Mouse (Mus musculus) bone marrow macrophage, adult 2 months (primary cell): ENCODE measurements around the gene Epm2aip1. TPM values are rescaled to one million over a fixed set of nuclear protein-coding genes. Genes with fewer than 3 reads are reported as not detected.
A peak's percentile ranks its signal among the peaks of the same experiment; 100 is the strongest.

Source experiments
- H3K27ac ChIP-seq: 2 replicates; pipeline ENCODE4 v1.5.1; 2012; ENCODE audit warnings: low read depth, low read length; ENCODE audit not compliant: insufficient read depth
- H3K4me1 ChIP-seq: 2 replicates; pipeline ENCODE4 v1.6.1; 2012; ENCODE audit warnings: low read length; ENCODE audit not compliant: control insufficient read depth, insufficient read depth
- H3K4me3 ChIP-seq: 2 replicates; pipeline ENCODE4 v1.5.1; 2012; ENCODE audit warnings: mild to moderate bottlenecking, low read length, moderate library complexity; ENCODE audit not compliant: insufficient read depth
- CTCF ChIP-seq: IDR thresholded peaks from 2 replicates; pipeline ENCODE4 v1.5.1; 2012; ENCODE audit warnings: low read depth, mild to moderate bottlenecking, low read length, moderate library complexity
- POLR2A ChIP-seq: IDR thresholded peaks from 2 replicates; pipeline ENCODE4 v1.6.1; 2012; ENCODE audit warnings: mild to moderate bottlenecking, low read depth, low read length, borderline replicate concordance
- polyA plus RNA-seq: library from polyadenylated mRNA; stranded (reverse); fragments of >200 nt; gene quantifications from 2 replicates; pipeline ENCODE4 v1.2.4, GENCODE M21; 2012; ENCODE audit not compliant: missing spikeins, insufficient read depth, insufficient read length

Gene Epm2aip1
- polyA plus RNA-seq, 1 experiment, result 10.3 TPM

DNA sequence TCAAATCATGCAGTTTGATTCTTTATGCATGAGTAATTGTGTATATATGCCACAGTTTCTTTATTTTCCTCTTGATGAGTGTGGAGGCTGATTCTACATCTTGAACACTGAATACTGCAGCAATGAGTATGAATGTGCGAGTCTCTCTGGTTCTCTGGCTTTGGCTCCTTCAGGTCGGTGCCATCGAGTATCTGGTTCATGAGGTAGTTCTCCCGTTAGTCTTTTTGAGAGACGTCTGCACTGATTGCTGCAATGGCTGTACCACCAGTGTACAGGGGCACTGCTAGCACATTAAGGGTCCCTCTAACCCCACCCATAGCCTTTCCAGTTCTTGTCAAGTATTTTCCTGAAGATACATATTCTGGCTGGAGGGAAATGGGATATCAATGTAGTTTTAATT is 42.1 kb downstream of the Epm2aip1 start:
- no peak for TF ChIP-seq CTCF
- TF ChIP-seq POLR2A, result no peak
- Histone ChIP-seq H3K4me1 (no peaks in the 10 kb centered on the region), H3K27ac (no peak overlapping the region), H3K4me3 (no peak overlapping the region)

DNA sequence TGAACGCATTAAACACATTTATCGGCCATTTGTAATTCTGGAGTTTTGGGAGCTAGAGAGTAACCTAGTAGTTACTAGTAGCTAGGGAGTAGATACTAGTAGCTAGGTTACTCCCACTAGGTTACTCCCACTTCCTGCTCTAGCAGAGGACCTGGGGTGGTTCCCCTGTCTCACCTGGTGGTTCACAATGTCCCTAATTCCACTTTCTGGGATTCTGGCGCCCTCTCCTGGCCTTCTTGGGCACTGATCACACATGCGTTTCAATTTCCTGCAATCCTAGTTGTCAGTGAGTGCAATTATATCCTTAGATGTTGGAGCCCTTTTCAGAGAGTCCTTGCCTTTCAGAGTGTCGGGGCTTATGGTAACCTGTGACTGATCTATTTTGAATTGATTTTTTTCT is 42.5 kb downstream of the Epm2aip1 start:
- no peak overlapping the region for H3K27ac ChIP-seq
- TF ChIP-seq POLR2A (no peak), CTCF (peak; percentile 95)
- no peaks in the 10 kb centered on the region for H3K4me1 ChIP-seq
- H3K4me3 ChIP-seq, result no peak overlapping the region

DNA sequence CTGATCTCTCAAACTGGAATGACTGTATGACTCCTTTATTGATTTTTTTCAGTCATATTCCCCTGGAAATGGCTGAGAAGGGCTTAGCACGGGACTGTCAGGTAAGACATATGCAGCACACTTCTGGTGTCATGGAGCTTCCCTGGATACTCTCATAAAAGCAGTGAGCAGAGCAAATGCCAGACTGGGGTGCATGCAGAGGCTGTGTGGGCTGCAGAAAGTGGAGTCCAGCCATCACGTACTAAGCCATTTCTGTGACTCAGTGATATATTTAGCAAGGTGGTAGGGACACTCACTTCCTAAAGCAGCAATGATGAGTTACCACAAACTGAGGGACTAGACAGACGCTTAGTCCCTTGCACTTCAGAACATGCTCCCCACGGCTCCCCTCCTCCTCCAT is 49.2 kb downstream of the Epm2aip1 start:
- no peak overlapping the region for H3K4me3 ChIP-seq
- H3K4me1 ChIP-seq, result peaks cover 18% of the 10 kb centered on the region
- no peak for TF ChIP-seq CTCF
- no peak for TF ChIP-seq POLR2A
- no peak overlapping the region for H3K27ac ChIP-seq

DNA sequence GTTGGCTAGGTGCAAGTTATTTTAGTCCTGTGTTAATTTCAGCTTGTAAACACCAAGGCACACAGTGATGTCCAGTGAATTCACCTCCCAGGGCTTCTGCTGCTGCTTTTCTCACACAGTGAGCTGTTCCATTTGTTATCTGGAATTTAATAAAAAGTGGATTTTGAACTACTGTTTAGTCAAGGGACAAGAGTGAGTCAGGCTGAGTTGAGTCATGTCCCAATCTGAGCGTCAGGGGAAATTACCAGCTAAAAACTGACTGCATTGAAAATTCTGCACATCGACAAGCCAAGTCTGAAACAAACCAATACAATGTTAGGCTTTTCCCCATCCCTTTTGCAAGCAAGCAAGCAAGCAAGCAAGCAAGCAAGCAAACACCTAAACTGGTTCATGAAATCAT is 53.2 kb downstream of the Epm2aip1 start:
- TF ChIP-seq CTCF (no peak), POLR2A (no peak)
- peaks cover 22% of the 10 kb centered on the region for H3K4me1 ChIP-seq
- H3K27ac ChIP-seq, result 0 out of 2 replicates have a peak overlapping the region, but pooled peaks have one; percentile 27
- no peak overlapping the region for H3K4me3 ChIP-seq

Other genes starting within 250 kb of the Epm2aip1 start
- 5.8 and 7.2 TPM in 2 replicates for gene Ccrl2, start 214.4 kb upstream of the Epm2aip1 start, polyA plus RNA-seq
- 67.7 and 71.5 TPM in 2 replicates for gene Lrrfip2, start 154.3 kb upstream of the Epm2aip1 start, polyA plus RNA-seq
- gene Mlh1, start 138 bp upstream of the Epm2aip1 start, polyA plus RNA-seq, result 14.8 and 20.1 TPM in 2 replicates
- gene Trank1, start 39.8 kb downstream of the Epm2aip1 start, polyA plus RNA-seq, result 0.11 TPM in 1 of 2 replicates, not detected in the other
- gene Dclk3, start 167.2 kb downstream of the Epm2aip1 start, polyA plus RNA-seq, result not detected in 2 replicates